Mouse (Mus musculus) gastrocnemius, postnatal 25 days (tissue): ENCODE results near the gene Tmprss15. TPM values are rescaled to one million over a fixed set of nuclear protein-coding genes. Genes with fewer than 3 reads are reported as not detected.

ENCODE experiments used
- DNase-seq: peaks from one replicate; pipeline ENCODE4 v3.0.0; 2022
- long read RNA-seq, 2 experiments: library from polyadenylated mRNA; stranded (forward); transcript quantifications; one replicate each; pipeline ENCODE4 v2.0.0; 2021
- total RNA-seq, 2 experiments: library from RNA; stranded (reverse); gene quantifications; 1 replicate in 1 of 2; 2 replicates in 1 of 2; pipeline ENCODE4 v1.2.3; 2021

Gene Tmprss15
- total RNA-seq: not detected
- long read RNA-seq, experiment 1: 0 reads
- long read RNA-seq, experiment 2: 0 reads

DNA sequence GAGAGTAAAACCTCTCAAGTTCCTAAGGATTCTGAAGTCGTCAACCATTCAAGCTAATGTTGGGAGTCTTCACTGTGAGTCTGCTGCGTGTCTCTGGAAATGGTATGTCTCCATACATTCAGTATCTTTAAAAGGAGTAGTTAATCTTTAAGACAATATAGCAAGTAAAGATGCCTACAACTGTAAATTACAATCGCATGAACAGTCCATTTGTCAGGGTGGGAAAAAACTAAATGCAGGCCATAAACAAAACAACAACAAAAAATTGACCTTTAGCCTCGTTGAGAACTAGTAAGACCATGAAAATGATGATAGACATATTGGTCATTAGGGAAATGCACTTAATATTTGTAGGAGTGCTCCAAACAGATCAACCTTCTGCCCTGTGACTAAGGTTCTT is at the start of gene Tmprss15:
Gene Tmprss15 (minus strand): TSS at position 101 of the 400 bp plus-strand sequence.
- DNase-seq: no peak

DNA sequence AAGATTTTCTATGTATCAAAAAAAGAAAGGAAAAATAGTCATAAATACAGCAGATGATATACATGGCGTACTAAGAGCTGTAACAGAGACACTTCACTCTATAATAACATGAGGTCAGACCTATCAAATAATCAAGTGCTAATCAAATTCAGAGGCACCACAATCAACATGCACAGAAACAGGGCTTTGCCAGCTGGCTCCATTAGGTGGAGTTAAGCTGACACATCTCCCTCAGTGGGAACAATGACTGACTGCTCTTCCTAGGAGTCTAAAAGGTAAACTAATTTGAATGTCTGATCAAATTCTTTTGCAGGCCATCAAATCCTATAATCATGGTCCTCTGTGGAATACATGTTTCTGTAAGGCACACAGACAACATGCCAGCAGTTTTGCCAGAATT is 24.0 kb upstream of the Tmprss15 start:
- DNase-seq: no peak

DNA sequence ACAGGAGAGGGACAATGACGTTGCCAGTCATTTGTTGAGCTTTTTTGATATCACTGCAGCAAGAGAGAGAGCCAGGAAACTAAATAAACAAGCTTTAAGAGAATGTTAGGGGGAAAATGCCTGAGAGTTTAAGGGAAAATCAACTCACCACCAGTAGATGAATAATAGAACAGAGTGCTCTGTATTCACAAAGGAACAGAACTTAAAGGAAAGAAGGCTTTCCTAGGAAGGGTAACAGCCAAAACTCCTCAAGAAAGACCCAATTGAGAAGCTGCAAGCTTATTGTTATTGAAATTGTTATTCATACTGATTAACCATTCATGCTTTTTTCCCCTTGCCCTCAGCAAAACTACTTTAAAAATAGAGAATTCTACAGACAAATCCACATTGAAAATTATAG is 18.6 kb upstream of the Tmprss15 start:
- no peak for DNase-seq

DNA sequence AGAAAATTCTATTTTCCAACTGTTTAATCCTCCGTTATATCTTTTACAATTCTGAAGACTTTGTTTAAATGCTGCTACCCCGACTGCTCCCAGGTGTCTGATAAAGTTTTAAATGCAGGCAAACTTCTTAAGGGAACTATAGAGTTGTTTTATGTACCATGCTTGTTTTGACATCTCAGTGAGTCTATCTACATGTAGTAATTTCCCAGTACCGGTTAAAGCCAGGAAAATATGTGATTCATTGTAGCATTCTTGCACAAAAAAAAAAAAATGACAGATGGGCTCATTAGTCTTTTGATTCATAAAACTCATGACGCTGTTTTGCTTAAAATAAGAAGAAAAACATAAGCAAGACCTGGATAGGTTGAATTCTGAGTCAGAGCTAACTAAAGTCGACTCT is 18.1 kb upstream of the Tmprss15 start:
- DNase-seq: no peak

GRCm38 (mm10) chr16:79100325-79100724 is 9.4 kb upstream of the Tmprss15 start:
- DNase-seq: no peak

DNA sequence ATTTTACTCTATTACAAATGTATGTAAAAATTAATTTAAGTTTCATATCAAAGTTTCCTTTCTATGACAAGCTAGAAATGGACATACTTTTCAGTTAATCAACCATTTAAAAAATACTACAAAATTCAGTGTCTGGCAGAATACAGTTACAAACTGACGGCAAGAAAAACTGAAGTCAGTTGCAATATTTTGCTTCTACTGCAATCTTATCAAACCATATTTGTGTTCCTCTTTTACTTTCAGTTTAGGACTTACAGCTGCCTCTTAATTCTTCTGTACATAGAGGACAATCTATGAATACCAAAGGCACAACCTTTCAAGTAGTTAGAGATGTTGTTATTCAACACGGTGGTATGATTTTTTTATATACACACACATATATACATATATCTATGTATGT is 7.4 kb upstream of the Tmprss15 start:
- no peak for DNase-seq

- no peak for DNase-seq
Observed at GRCm38 (mm10) chr16:79086550-79086949, 4.3 kb downstream of the Tmprss15 start.

GRCm38 (mm10) chr16:79063848-79064247 is 27.0 kb downstream of the Tmprss15 start:
- no peak for DNase-seq

DNA sequence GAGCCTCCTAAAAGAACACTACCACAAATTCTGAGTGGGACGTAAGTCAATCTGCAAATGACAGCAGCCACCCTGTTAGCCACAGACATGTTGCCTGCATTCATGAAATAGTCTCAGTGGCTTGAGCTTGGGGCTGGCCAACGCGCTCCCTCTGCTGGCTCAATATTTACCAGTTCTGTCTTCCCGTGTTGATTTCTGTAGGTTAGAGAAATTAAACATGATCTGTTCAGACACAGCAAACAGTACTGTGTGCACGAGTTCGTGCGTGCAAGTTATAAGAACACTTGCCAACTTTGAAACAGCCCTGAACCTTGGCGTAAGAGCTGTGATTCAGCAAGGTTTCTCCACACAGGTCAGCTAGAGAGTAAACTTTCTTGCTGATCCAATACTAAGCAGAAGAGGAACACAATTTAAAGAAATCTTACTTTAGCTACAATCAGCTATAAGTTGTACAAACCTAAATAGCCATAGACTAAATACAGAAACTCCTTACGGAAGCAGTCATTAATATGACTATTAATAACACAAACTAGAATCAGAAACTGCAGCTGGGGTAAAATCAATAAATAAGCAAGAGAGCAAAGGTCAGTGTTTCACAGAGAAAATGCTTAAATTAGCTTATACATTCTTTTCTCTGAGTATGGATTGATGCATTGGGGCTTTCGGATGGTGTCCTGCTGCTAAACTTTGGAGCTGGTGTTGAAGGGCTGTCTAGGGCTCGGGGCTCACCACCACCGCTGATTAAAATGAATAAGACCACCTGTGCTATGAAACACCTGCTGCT is 31.9 kb downstream of the Tmprss15 start:
- DNase-seq: peak; percentile 7

- no peak for DNase-seq
Observed at GRCm38 (mm10) chr16:79032593-79032992, 58.3 kb downstream of the Tmprss15 start.

DNA sequence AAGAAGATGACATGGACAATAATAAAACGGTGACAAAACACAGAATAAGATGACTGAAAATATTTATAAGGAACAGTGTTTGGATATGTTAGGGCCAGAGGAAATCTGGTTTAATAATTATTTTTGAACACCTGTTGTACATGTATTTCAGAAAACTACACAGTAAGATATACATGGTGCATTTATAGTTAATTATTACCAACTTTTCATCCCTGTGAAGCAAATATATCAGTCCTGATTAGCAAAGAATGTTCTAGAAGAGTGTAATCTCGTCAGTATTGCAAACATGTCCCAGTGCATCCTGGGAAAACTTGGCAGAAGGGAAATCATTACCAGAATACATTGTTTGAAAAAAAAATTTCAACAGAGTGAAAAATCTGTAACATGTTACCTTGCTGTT is 88.1 kb downstream of the Tmprss15 start:
- DNase-seq: no peak

GRCm38 (mm10) chr16:79001679-79002078 is 89.2 kb downstream of the Tmprss15 start:
- DNase-seq: no peak

DNA sequence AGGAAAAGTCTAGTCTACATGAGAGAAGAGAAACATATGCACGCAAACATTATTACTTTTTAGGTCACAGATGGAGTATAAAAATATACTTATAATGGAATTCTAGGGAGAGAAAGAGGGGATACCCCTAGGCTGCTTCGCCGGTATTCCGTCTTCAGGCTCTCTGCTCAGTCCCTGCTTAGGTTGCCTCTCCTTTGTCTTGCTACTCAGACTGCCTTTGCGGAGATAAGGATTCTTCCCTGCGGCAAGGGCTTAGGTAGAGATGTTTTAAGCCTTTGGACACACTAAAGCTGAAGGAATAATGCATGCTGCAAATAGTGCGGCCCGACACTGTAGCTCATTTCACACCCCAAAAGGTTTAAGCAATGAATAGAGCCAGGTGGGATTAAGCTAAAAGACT is 114.5 kb downstream of the Tmprss15 start:
- DNase-seq: no peak

DNA sequence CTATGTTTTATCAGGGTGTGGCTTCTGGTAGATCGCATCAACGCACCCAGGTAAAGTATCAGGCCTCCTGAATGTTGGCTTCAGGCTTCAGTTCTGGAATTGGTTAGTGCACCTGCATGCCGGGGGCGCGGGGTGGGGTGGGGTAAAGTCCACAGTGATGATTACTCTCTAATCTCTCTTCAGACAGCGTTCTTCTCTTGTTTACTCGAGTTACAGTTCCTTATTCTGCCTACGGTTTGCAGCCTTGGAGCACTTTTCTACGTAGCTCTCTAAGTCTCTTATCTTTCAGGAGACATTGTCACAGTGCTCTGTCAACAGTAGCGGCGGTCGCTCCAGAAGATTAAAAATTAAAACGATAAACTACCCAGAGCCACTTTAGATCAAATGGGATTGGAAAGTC is 116.8 kb downstream of the Tmprss15 start:
- DNase-seq: no peak

GRCm38 (mm10) chr16:78969091-78969731 is 121.7 kb downstream of the Tmprss15 start:
- DNase-seq: no peak

DNA sequence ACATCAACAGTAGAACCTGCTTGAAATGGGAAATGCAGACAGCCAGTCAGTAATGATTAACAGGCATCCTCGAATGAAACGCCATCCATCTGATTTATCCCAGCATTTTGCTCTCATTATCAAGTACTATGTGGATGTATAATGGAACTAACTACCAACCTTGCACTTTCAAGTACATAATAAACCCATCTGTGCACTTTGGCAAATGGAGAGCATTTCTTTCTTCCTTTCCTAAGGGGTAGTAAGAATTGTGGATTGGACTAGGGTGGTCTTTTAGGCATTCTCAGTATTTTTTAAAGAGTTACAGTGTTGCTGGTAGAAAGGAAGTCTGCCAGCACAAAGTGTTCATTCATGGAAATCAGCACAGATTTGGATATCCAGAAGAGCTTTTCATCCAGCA is 133.5 kb downstream of the Tmprss15 start:
- no peak for DNase-seq

- no peak for DNase-seq
Observed at GRCm38 (mm10) chr16:78950359-78950758, 140.5 kb downstream of the Tmprss15 start.

GRCm38 (mm10) chr16:78937755-78938154 is 153.1 kb downstream of the Tmprss15 start:
- DNase-seq: peak; percentile 8

GRCm38 (mm10) chr16:78934298-78934697 is 156.6 kb downstream of the Tmprss15 start:
- no peak for DNase-seq

DNA sequence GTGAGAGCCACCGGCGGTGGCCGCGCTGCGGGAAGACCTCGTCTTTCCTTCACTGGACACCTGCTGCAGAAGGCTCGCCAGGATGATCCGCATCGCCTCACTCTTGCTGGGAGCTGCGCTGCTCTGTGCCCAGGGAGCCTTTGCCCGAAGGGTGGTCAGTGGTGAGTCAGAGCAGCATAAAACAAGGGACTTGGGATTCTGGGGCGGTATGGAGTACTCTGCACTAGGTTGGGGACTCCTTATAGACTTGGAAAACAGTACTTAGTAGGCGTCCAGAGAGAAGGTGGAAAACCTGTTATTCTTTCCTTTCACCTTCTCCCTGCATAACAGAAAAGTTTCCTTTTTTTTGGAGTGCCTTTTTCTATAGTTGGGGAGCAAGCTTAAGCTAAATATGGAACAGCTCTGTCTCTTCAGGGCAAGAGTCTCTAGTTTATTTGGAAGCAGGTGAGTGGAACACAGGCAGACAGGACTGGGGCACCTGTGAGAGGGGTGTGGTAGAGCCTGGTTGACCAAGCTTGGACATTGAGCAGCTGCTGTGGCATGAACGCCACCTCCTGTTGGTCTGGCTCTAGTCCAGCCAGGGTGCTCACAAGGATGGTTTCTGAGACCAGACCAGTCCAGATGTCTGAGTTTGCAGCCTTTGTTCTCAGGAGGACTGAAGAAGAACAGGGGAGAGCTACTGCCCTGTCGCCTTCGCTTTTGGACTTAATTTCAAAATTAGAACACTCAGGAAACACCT is 159.4 kb downstream of the Tmprss15 start:
- no peak for DNase-seq

DNA sequence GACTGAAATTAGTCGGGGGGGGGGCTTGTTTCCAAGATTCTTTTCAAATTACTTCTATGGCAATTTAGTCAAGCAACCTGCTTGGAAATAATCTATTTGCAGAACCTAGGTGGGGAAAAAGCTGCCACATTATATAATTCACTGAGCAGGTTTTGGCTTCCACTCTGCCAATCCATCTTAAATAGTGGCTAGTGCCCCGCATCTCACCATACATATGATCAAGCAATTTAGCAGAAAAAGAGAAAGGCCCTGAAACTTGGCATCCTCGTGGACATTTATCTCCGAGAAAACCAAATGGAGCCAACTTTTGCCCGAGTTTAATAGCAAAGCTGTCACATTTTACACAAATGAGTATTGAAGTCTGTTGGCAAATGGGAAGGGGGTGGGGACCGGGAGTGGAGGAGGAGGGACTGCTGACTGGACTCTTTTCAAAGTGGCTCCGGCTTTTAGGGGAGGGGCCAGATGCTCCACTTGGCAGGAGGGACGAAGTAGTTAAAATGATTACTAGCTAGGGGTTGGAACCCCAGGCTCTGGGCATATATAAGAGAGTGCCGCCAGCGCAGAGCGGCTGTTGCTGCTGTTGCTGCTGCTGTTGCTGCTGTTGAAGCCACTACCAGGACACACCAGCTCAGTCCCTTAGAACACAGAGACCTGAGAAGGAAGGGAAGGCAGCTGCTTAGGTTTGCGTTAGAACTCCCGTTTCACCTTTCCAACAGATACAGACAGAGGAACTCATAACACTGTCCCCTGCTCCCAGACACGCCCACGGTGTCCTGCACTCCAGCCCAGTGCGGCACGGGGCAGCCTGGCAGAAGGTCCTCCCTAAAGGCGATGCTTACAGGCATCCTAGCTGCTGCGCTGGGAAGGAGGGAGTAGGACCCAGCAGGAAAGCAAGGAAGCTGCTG is 160.3 kb downstream of the Tmprss15 start, which contains the start of gene Chodl:
Gene Chodl (plus strand): TSS at position 567 of the 905 bp plus-strand sequence.
- DNase-seq: peak; percentile 25

- no peak for DNase-seq
Observed at GRCm38 (mm10) chr16:78922644-78923043, 168.3 kb downstream of the Tmprss15 start.
